Mouse (Mus musculus) erythroblast, embryonic 14.5 days (primary cell): Measurements from ENCODE around the gene Pofut2.

ENCODE experiments used
- GATA1 ChIP-seq: IDR thresholded peaks from 2 replicates; pipeline ENCODE4 v1.6.1; 2012; ENCODE audit warnings: low read length, inconsistent platforms, mixed read lengths
- TAL1 ChIP-seq: IDR thresholded peaks from 3 replicates; pipeline ENCODE4 v1.6.1; 2012; ENCODE audit warnings: low read length, inconsistent platforms, mixed read lengths

GRCm38 (mm10) chr10:77214586-77214985, 44.4 kb upstream of the Pofut2 start:
- TF ChIP-seq GATA1 (no peak), TAL1 (no peak)
